Mouse (Mus musculus): ENCODE data around the gene Lrrc38. TPM values are rescaled to one million over a fixed set of nuclear protein-coding genes. Genes with fewer than 3 reads are reported as not detected.

Lrrc38 gene
- polyA plus RNA-seq, 1 experiment from 2014 or later: 0.23 TPM

- H3K4me2 ChIP-seq (replicated peaks): no peak overlapping the region
- no peaks in the 10 kb centered on the region for H3K27me3 ChIP-seq
- H3K4me1 ChIP-seq: no peaks in the 10 kb centered on the region
- H3K9ac ChIP-seq (replicated peaks): no peak overlapping the region
- H3K36me3 ChIP-seq: no peaks in the 10 kb centered on the region
- no peak overlapping the region for H3K4me3 ChIP-seq
- ATAC-seq (replicated peaks): no peak
- no peak overlapping the region for H3K27ac ChIP-seq (replicated peaks)
- peaks cover 3% of the 10 kb centered on the region; the same call in 1 of the 2 replicates for H3K9me3 ChIP-seq
- 69% methylated on average over 10 of the region's 10 CpGs for WGBS
Measured at GRCm38 (mm10) chr4:143361520-143361919, 12.0 kb downstream of the Lrrc38 start.

- 22% methylated on average over 15 of the region's 15 CpGs for WGBS
- no peaks in the 10 kb centered on the region for H3K36me3 ChIP-seq
- H3K27ac ChIP-seq (replicated peaks): no peak overlapping the region
- ATAC-seq (replicated peaks): no peak
- no peak overlapping the region for H3K9ac ChIP-seq (replicated peaks)
- no peaks in the 10 kb centered on the region for H3K4me1 ChIP-seq
- H3K27me3 ChIP-seq: no peaks in the 10 kb centered on the region
- H3K9me3 ChIP-seq: peaks cover 3% of the 10 kb centered on the region; the same call in 1 of the 2 replicates
- no peak overlapping the region for H3K4me2 ChIP-seq (replicated peaks)
- H3K4me3 ChIP-seq: no peak overlapping the region
Measured at GRCm38 (mm10) chr4:143366415-143367041, 17.0 kb downstream of the Lrrc38 start.

- H3K9ac ChIP-seq (replicated peaks): no peak overlapping the region
- ATAC-seq (replicated peaks): no peak
Measured at GRCm38 (mm10) chr4:143379480-143379879, 29.9 kb downstream of the Lrrc38 start.

GRCm38 (mm10) chr4:143379931-143380715, 30.6 kb downstream of the Lrrc38 start:
- WGBS: 30% methylated on average over 15 of the region's 15 CpGs
- Histone ChIP-seq H3K9ac (replicated peaks) (no peak overlapping the region), H3K4me1 (peaks cover 5% of the 10 kb centered on the region; the same call in 1 of the 2 replicates), H3K27me3 (no peaks in the 10 kb centered on the region), H3K9me3 (no peaks in the 10 kb centered on the region), H3K4me2 (replicated peaks) (no peak overlapping the region), H3K27ac (replicated peaks) (no peak overlapping the region), H3K4me3 (no peak overlapping the region), H3K36me3 (no peaks in the 10 kb centered on the region)
- 0 out of 2 replicates have a peak, but pooled peaks have one; percentile 26 for ATAC-seq (replicated peaks)

More at GRCm38 (mm10) chr4:143379480-143379879, 29.9 kb downstream of the Lrrc38 start:
- no peaks in the 10 kb centered on the region for H3K36me3 ChIP-seq
- H3K9me3 ChIP-seq: no peaks in the 10 kb centered on the region
- H3K4me2 ChIP-seq (replicated peaks): no peak overlapping the region
- no peak overlapping the region for H3K27ac ChIP-seq (replicated peaks)
- H3K4me1 ChIP-seq: peaks cover 5% of the 10 kb centered on the region; the same call in 1 of the 2 replicates
- no peak overlapping the region for H3K4me3 ChIP-seq
- no peaks in the 10 kb centered on the region for H3K27me3 ChIP-seq
- 35% methylated on average over 7 of the region's 7 CpGs for WGBS

- no peak for ATAC-seq (replicated peaks)
- H3K36me3 ChIP-seq: no peaks in the 10 kb centered on the region
- 1% methylated on average over 5 of the region's 5 CpGs for WGBS
Measured at GRCm38 (mm10) chr4:143380716-143381004, 31.1 kb downstream of the Lrrc38 start.

GRCm38 (mm10) chr4:143382163-143382562, 32.6 kb downstream of the Lrrc38 start:
- no peak overlapping the region for H3K4me2 ChIP-seq (replicated peaks)
- no peaks in the 10 kb centered on the region for H3K36me3 ChIP-seq
- H3K9ac ChIP-seq (replicated peaks): no peak overlapping the region
- peaks cover 5% of the 10 kb centered on the region; the same call in 1 of the 2 replicates for H3K4me1 ChIP-seq
- no peaks in the 10 kb centered on the region for H3K27me3 ChIP-seq
- WGBS: 49% methylated on average over 3 of the region's 3 CpGs
- no peak overlapping the region for H3K27ac ChIP-seq (replicated peaks)
- no peaks in the 10 kb centered on the region for H3K9me3 ChIP-seq
- no peak overlapping the region for H3K4me3 ChIP-seq
- ATAC-seq (replicated peaks): peak; percentile 27; the same call in 1 of the 2 replicates

More at GRCm38 (mm10) chr4:143380716-143381004, 31.1 kb downstream of the Lrrc38 start:
- H3K4me3 ChIP-seq: no peak overlapping the region
- no peak overlapping the region for H3K9ac ChIP-seq (replicated peaks)
- peaks cover 5% of the 10 kb centered on the region; the same call in 1 of the 2 replicates for H3K4me1 ChIP-seq
- no peaks in the 10 kb centered on the region for H3K9me3 ChIP-seq
- no peak overlapping the region for H3K27ac ChIP-seq (replicated peaks)
- no peaks in the 10 kb centered on the region for H3K27me3 ChIP-seq
- H3K4me2 ChIP-seq (replicated peaks): no peak overlapping the region

GRCm38 (mm10) chr4:143383646-143384045, 34.1 kb downstream of the Lrrc38 start:
- ATAC-seq (replicated peaks): no peak
- 47% methylated on average over 4 of the region's 4 CpGs for WGBS
- H3K9ac ChIP-seq (replicated peaks): no peak overlapping the region
- peaks cover 5% of the 10 kb centered on the region; the same call in 1 of the 2 replicates for H3K4me1 ChIP-seq
- H3K36me3 ChIP-seq: no peaks in the 10 kb centered on the region
- H3K9me3 ChIP-seq: no peaks in the 10 kb centered on the region
- no peak overlapping the region for H3K4me2 ChIP-seq (replicated peaks)
- H3K4me3 ChIP-seq: no peak overlapping the region
- no peak overlapping the region for H3K27ac ChIP-seq (replicated peaks)
- no peaks in the 10 kb centered on the region for H3K27me3 ChIP-seq

- WGBS: 10% methylated on average over 26 of the region's 43 CpGs
Measured at GRCm38 (mm10) chr4:143388955-143389702, 39.6 kb downstream of the Lrrc38 start.

GRCm38 (mm10) chr4:143394181-143394580, 44.6 kb downstream of the Lrrc38 start, which contains the start of gene Pramel1:
TSS of gene Pramel1 (plus strand) at chr4:143394428.
- Histone ChIP-seq H3K4me3 (no peak within 1 kb of the TSS), H3K27me3 (no peaks in the 10 kb centered on the region), H3K36me3 (no peaks in the 10 kb centered on the region), H3K27ac (replicated peaks) (no peak within 1 kb of the TSS), H3K4me1 (no peaks in the 10 kb centered on the region), H3K9ac (replicated peaks) (no peak within 1 kb of the TSS), H3K4me2 (replicated peaks) (no peak within 1 kb of the TSS), H3K9me3 (no peaks in the 10 kb centered on the region)
- WGBS: 84% methylated on average over 26 of the region's 26 CpGs
- ATAC-seq (replicated peaks): no peak

More at GRCm38 (mm10) chr4:143388955-143389702, 39.6 kb downstream of the Lrrc38 start:
- Histone ChIP-seq H3K4me3 (peak overlapping the region; percentile 39), H3K9ac (replicated peaks) (peak overlapping the region; percentile 33; the same call in 1 of the 2 replicates), H3K36me3 (no peaks in the 10 kb centered on the region), H3K27ac (replicated peaks) (no peak overlapping the region), H3K27me3 (no peaks in the 10 kb centered on the region), H3K9me3 (no peaks in the 10 kb centered on the region), H3K4me1 (no peaks in the 10 kb centered on the region), H3K4me2 (replicated peaks) (peak overlapping the region; percentile 57)
- peak; percentile 88 for ATAC-seq (replicated peaks)

- Histone ChIP-seq H3K27me3 (no peaks in the 10 kb centered on the region), H3K9me3 (no peaks in the 10 kb centered on the region), H3K4me1 (peaks cover 6% of the 10 kb centered on the region), H3K9ac (replicated peaks) (peak overlapping the region; percentile 61), H3K27ac (replicated peaks) (peak overlapping the region; percentile 95), H3K4me3 (peak overlapping the region; percentile 72), H3K4me2 (replicated peaks) (peak overlapping the region; percentile 41), H3K36me3 (peaks cover 26% of the 10 kb centered on the region)
- peak; percentile 33 for ATAC-seq (replicated peaks)
- WGBS: 67% methylated on average over 5 of the region's 5 CpGs
Measured at GRCm38 (mm10) chr4:143411566-143412218, 62.1 kb downstream of the Lrrc38 start.

GRCm38 (mm10) chr4:143412219-143413092, 62.9 kb downstream of the Lrrc38 start, which contains the start of gene Pramef8:
TSS of gene Pramef8 (plus strand) at chr4:143412426.
- no peaks in the 10 kb centered on the region for H3K9me3 ChIP-seq
- 1% methylated on average over 50 of the region's 50 CpGs for WGBS
- peaks cover 34% of the 10 kb centered on the region for H3K36me3 ChIP-seq
- H3K4me3 ChIP-seq: peak within 1 kb of the TSS; percentile 72
- H3K4me2 ChIP-seq (replicated peaks): peak within 1 kb of the TSS; percentile 53
- no peaks in the 10 kb centered on the region for H3K27me3 ChIP-seq
- peak within 1 kb of the TSS; percentile 95 for H3K27ac ChIP-seq (replicated peaks)
- ATAC-seq (replicated peaks): peak; percentile 95
- peaks cover 6% of the 10 kb centered on the region for H3K4me1 ChIP-seq
- H3K9ac ChIP-seq (replicated peaks): peak within 1 kb of the TSS; percentile 61

Measured in forebrain, embryonic 15.5 days (tissue).